Mouse (Mus musculus) left cerebral cortex, postnatal 4 days (tissue): ENCODE measurements around the gene 2310033P09Rik. TPM values are rescaled to one million over a fixed set of nuclear protein-coding genes. Genes with fewer than 3 reads are reported as not detected.
A peak's percentile ranks its signal among the peaks of the same experiment; 100 is the strongest.
"Not testable (repeated sequence)": the region's sequence is repeated elsewhere in the genome, so short reads cannot be mapped to it uniquely, and the experiment has no call there.

Experiments used
- DNase-seq: peaks from one replicate; pipeline ENCODE4 v3.0.0-alpha.2; 2022
- intact Hi-C: fragments of 180-260 bp; cut with DNase I; formaldehyde crosslinking; loops from one replicate; pipeline ENCODE4 v1.15.1; 2025
- total RNA-seq, 2 experiments: library from RNA; stranded (reverse); gene quantifications; 2 replicates each; pipeline ENCODE4 v1.2.3; 2021

The 2310033P09Rik gene
- total RNA-seq, 2 experiments from 2014 or later, result 15.5 to 18.6 TPM

DNA sequence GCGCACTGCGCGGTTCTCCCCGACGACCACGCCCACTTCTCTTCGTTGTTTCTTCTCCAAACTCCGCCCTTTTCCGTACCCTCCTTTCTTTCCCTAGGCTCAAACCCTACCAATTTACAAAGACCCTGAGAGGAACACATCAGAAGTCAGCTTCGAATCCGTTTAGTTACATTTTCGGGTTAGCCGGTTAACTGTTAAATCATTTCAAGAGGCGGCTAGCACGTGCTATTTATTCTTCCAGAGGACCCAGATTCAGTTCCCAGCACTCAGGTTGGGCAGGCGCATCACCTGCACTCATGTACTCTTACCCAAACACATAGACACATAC, 16.1 kb upstream of the 2310033P09Rik start, which contains the start of gene Guk1:
Guk1 (minus strand) TSS at position 154 of the 328 bp plus-strand sequence.
- intact Hi-C loops, result no loop called here
- DNase-seq, result no peak

- intact Hi-C loops, result no loop called here
- no peak for DNase-seq
Observed at GRCm38 (mm10) chr11:59196230-59196629, 11.9 kb upstream of the 2310033P09Rik start.

DNA sequence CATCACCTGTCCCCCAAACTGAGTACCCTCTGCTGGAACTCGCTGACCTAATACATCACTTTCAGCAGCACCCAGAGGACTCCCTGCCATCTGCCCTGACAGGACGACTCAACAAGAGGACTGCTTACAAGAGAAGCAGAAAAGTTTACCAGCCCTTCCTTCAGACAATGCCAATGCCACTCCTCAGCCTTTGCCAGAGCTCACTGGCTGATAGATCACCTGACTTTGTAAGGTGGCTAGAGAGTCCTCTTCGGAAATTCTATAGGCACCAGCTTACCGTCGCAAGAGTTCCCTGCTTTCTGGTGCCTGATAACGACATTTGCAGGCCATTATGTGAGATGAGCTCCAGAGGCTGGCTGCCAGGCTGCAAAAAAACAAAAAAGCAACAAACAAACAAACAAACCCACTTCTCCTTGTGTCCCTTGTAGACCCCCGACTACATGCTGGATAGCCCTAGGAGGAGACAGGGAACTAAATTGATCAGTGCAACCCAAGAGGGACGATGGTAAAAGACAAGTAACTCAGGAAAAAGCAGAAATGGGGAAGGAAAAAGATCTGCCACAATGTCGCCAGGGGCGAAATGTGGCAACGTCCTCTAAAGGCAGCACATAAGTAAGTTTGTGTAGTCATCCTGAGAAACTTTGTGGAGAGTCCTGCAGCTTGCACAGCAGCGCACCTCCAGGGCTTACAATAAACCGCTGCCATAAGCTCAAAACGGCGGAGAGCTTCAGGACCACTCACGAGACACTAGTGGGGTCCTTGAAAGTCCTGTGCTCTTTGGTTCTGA, 6.7 kb upstream of the 2310033P09Rik start:
- intact Hi-C loops, result loop anchor here (10.0 kb wide), 1 partner anchor 247 kb away; the partner anchor contains the start of genes Hist3h2a and Trim17
- no peak for DNase-seq

- DNase-seq, result peak; percentile 96
- intact Hi-C loops, result loop anchor here (10.0 kb wide), 1 partner anchor 248 kb away; the partner anchor contains the start of genes Hist3h2a and Trim17
Observed at GRCm38 (mm10) chr11:59202081-59202995, 5.8 kb upstream of the 2310033P09Rik start, which contains the start of gene Mrpl55. Gene Mrpl55, plus strand, starts transcription at chr11:59202486.

DNA sequence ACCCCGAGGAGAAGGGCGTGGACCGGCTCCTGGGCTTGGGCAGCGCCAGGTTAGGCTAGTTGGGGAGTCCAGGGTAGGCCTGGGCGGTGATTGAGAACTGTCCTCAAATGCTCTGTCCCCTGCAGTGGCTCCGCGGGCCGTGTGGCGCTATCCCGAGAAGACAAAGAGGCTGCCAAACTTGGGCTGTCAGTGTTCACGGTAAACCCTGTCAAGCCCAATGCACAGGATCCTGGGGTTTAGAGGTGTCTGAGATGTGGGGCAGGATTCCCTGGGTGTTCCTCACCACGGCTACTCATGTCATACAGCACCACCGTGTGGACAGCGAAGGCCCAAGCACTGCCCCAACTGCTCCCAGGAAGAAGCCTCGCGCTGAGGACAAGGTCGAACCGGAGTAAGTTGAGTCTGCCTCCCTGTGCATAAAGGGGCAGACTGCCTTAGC, 901 bp downstream of the 2310033P09Rik start:
- intact Hi-C loops, result loop anchor here (10.0 kb wide), 1 partner anchor 254 kb away; the partner anchor contains the start of genes Hist3h2a and Trim17

DNA sequence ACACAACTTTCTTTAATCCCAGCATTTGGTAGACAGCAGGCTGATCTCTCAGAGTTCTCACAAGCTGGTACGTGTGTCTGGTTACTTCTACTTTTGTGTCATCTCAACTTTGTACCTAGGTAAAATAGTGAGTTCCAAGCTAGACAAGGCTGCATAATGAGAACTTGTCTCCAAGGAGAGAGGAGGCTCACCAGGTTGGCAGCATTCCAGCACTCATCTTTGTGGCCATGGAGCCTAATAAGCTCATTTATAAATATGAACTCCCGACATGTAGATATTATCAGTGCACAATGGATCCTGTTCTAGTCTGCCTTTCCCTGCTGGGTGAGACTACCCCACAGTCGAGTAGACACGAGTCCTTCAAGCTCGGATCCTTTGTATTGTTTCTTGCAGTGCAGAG, 1.5 kb downstream of the 2310033P09Rik start:
- intact Hi-C loops, result loop anchor here (10.0 kb wide), 1 partner anchor 255 kb away; the partner anchor contains the start of genes Hist3h2a and Trim17
- DNase-seq, result no peak

More for the DNA sequence above, 901 bp downstream of the 2310033P09Rik start:
- peak; percentile 68 for DNase-seq

GRCm38 (mm10) chr11:59210020-59210419, 1.9 kb downstream of the 2310033P09Rik start:
- intact Hi-C loops, result no loop called here
- no peak for DNase-seq

DNA sequence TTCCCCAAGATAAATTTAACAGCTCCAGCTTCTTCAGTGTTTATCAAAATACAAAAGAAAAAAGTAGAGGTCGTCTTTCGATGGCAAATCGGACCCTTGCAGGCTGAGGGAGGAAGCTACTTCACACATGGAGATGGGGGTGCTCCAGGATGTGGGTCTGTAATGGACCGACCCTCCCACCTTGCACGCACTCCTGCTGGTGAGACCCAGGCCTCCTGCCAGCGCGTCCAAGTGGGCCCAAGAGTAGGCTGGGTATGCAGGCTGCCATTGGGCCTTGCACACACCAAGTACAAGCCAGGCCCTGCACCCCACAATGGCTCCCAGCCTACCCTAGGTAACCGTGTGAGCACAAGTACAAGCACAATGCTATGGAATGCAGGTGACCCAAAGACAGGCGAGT, 3.4 kb downstream of the 2310033P09Rik start:
- DNase-seq, intact Hi-C loops: not testable (repeated sequence)

DNA sequence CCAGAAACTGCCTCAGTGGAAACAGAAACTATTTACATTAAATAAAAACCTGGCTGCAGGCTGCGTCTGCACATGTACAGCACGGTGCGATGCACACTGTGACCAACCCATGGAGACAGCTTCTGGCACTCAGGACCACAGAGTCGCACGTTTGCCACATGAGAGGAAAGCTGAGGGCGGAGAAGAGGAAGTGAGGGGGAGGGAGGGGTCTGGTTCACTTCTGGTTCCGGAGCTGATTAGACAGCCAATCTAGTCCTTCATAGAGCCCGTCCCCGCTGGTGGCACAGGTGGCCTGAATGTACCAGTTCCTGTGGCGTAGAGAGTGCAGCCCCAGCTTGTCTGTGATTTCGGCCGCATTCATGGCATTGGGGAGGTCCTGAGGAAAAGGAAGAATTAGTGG, 4.2 kb downstream of the 2310033P09Rik start:
- DNase-seq, intact Hi-C loops: not testable (repeated sequence)

DNA sequence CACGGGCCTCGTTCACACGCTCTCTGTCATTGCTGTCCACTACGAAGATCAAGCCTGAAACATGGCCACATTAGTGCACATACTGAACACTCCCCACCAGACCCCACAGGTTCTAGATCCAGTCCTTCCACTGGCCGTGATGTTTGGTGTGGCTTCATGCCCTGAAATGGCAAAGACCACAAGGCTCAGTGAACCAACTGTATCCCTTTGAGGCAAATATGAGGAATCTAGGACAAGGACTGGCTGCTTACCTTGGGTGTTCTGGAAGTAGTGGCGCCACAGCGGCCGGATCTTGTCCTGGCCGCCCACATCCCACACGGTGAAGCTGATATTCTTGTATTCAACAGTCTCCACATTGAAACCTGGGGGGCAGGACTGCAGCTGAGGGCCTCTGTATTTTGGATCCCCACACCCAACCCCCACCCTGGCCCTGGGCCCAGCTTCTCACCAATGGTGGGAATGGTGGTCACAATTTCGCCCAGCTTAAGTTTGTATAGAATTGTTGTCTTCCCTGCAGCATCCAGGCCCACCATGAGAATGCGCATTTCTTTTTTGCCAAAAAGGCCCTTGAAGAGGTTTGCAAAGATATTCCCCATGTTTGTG, 4.9 kb downstream of the 2310033P09Rik start:
- intact Hi-C loops, result no loop called here
- DNase-seq, result no peak

GRCm38 (mm10) chr11:59216955-59217354, 8.8 kb downstream of the 2310033P09Rik start:
- intact Hi-C loops, result no loop called here
- no peak for DNase-seq

- no peak for DNase-seq
- intact Hi-C loops, result no loop called here
Observed at GRCm38 (mm10) chr11:59218389-59218998, 10.4 kb downstream of the 2310033P09Rik start.

GRCm38 (mm10) chr11:59219064-59219463, 10.9 kb downstream of the 2310033P09Rik start:
- intact Hi-C loops, result no loop called here
- no peak for DNase-seq

DNA sequence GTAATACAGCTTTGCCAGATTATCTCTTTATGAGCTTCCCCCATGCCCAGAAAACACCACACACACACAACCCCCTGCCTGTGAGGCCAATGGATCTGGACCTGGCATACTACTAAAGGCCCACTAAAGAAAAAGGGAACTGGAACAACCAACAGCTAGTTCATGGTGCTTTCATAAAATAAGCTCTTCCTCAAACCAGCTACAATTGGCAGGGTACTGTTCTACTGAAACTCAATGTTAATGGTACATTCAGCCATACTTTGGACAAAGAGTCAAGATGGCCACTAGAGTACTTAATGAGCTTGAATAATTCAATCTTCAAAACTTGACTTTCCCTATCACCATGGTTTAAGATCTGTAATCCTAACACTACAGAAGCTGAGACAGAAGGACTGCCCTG, 13.5 kb downstream of the 2310033P09Rik start:
- intact Hi-C loops, result no loop called here
- DNase-seq, result no peak

DNA sequence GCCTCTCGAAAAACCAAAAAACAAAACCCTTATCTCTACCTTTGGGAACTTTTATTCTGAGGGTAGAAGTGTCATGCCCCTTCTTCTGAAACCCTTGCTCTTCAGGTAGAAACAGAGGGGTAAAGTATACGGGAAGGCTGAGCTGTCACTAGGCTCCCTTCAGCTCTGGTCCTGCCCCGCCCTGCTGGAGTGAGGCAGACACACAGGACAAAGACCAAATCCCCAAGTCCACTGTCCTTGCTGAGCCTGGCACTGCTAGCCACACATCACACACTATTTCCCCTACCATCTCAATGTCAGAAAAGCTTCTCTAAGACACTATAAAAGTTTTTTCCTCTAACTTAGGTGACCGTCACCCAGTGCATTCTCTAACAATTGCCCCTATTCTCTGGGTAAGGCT, 14.2 kb downstream of the 2310033P09Rik start:
- intact Hi-C loops, result no loop called here
- DNase-seq, result no peak

DNA sequence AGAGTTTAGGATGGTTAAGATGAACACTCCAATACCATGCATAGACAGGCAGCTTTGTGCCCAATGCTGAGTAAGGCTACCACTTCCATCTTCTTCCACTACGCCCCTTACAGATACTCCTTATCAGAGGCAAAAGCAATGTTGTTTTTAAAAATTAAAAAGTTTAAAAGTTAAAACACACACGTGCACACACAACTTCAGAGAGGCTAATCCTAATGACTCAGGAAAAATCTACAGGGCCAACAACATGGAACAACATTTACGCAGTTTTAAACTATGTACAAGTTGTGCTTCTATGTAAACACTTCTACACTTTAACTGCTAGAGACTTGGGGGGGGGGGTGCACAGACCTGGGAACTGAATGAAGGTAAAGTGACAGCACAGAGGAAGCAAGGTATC, 15.9 kb downstream of the 2310033P09Rik start:
- no peak for DNase-seq
- intact Hi-C loops, result no loop called here

DNA sequence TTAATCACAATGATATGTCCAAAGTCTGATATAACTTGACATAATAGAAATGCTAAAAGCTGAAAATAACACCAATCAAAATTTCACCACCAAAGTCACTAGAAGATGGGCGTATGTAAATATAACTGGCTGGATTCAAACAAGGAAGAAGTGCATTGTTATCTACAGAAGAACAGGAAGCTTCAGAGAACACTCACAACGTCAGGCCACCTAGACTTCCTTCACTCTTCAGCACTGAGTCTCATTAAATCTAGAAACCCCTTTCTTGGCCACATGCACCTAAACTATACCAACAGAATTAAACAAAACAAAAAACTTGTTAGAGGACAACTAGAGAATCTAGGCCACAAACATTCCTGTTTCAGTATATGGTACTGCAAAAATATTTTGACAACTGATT, 16.3 kb downstream of the 2310033P09Rik start:
- DNase-seq, result no peak
- intact Hi-C loops, result no loop called here

- DNase-seq, result no peak
- intact Hi-C loops, result no loop called here
Observed at GRCm38 (mm10) chr11:59225167-59225566, 17.0 kb downstream of the 2310033P09Rik start.

- intact Hi-C loops, result no loop called here
- no peak for DNase-seq
Observed at GRCm38 (mm10) chr11:59226251-59226650, 18.1 kb downstream of the 2310033P09Rik start.
